Mouse (Mus musculus): ENCODE data around the gene Zfp574.

GRCm38 (mm10) chr7:25076296-25076662 is 3.9 kb downstream of the Zfp574 start:
- TF ChIP-seq USF1 (IDR thresholded peaks at IDR 0.05; ENCODE audit: low read depth, low read length), result no peak
- TF ChIP-seq NELFE (IDR thresholded peaks at IDR 0.05; ENCODE audit: low read depth, low read length), result no peak
- no peak for TF ChIP-seq POLR2A (IDR thresholded peaks at IDR 0.05; ENCODE audit: control insufficient read depth in 1 of 2, insufficient read depth in 1 of 2, low read depth in 1 of 2, low read length in 2 of 2, poor library complexity in 1 of 2)
- no peak for TF ChIP-seq CTCF (IDR thresholded peaks at IDR 0.05 in 2 of 3, conservative IDR thresholded peaks at IDR 0.05 in 1 of 3; ENCODE audit: control insufficient read depth in 1 of 3, insufficient read depth in 1 of 3, low read depth in 2 of 3, low read length in 3 of 3, poor library complexity in 1 of 3, severe bottlenecking in 1 of 3)
- no peak for TF ChIP-seq E2F4 (IDR thresholded peaks at IDR 0.05; ENCODE audit: borderline replicate concordance, low read depth, low read length)
- TF ChIP-seq MAFK (IDR thresholded peaks at IDR 0.05; ENCODE audit: borderline replicate concordance, low read depth, low read length), result no peak

All from MEL (cell line).